Mouse (Mus musculus): Measurements from ENCODE around the gene Nmur1.
A peak's percentile ranks its signal among the peaks of the same experiment; 100 is the strongest.
"Not testable (repeated sequence)": the region's sequence is repeated elsewhere in the genome, so short reads cannot be mapped to it uniquely, and the experiment has no call there.

Gene Nmur1

DNA sequence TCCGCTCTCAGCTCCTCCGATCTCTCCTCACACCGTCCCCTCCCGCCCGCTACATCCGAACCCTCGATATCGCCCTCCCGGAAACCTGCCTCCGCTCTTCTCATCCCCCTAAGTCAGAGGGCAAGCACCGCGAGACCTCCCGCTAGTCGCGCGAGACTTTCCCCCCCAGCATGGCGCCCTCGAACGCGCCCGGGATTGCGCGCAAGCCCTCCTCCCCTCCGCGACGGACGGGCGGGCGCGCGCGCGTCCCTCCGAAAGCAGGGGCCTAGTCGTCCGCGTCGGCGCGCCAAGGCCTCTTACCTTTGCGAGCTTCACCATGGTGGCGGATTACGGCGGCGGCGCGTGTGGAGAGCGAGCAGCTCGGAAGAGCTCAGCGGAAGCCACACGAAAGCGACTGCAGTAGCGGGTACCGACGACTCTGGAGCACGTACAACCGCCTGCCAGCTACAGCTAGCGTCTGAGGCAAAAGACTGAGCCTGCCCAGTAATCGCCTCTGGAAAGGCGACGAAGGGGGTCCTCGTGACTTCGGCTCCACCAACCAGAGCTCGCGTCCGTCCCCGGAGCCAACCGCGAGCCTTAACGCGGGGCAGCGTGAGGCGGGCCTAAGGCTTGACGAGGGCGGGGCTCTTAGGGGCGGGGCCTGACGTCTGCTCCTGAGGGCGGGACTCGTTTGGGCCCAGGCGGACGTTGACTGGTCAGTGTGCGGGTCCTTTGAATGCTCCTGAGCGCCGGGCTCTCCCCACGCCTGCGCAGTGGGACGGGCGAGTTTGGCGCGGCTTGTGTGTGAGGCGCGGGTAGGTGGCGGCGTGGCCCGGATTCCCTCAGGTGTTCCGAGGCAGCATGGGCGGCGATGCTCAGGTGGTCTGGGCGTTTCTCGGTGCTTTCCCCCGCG lies 66.9 kb downstream of the Nmur1 start, which contains the start of gene Ncl:
Ncl (minus strand) TSS at position 495 of the 892 bp plus-strand sequence.
- peak; percentile 100 for DNase-seq (ENCODE audit: low read depth)

DNA sequence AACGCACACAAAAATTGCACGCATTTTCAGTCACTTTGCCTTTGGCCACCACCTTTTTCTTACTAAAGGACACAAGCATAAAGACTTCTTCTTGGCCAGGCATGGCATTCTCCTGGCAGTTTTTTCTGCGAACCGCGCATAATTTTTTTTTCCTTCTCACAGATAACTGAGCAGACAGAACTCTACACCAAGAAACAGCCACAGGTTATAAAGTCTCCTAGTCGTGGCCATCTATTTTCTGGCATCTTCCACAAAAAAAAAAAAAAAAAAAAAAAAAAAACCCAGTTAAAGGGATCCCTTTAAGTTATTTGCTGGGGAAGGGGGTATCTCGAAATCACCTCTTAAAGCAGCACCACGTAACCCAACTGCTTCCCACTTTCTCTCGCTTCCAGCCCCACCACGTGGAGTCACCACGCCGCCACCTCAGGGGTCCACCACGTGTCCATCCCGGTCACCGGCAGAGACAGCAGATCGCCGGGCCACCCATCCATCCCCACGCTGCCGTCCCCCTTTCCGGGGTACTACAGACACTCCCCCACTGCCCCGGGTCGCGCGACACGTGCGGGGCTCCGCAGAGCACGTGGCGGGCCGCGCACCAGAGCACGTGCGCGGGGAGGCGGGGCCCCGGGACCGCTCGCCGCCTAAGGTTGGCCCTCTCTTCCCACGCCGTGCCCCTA lies 67.7 kb downstream of the Nmur1 start:
- DNase-seq (ENCODE audit: low read depth): no peak

DNA sequence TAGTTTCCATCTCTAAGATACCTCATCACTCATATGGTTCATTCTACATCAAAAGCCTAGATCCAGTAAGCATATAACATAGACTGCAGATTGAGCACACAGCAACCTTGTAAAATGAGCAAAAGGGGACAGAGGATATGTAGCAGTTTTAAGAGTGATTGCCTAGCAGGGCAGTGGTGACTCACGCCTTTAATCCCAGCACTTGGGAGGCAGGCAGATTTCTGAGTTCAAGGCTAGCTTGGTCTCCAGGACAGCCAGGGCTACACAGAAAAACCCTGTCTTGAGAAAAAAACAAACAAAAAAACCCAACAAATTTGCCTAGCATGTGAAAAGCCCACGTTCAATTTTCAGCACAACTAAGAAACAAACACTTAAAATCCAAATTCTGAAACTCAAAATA lies 71.8 kb downstream of the Nmur1 start:
- DNase-seq (ENCODE audit: low read depth): no peak

DNA sequence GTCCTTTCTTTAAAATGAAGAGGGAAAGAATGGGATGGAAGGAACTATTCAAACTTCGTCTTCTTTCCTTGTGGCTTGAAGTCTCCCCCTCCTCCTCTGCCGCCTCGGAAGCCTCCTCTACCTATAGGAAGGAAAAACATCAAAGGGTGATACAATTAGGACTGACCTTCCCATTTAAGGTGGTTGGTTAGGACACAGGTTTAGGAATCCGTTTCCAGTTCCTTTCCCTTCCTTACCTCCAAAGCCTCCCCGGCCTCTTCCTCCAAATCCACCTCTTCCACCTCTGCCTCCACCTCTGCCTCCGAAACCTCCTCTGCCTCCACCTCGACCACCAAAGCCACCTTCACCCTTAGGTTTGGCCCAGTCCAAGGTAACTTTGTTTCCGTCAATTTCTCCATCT lies 75.5 kb downstream of the Nmur1 start:
- no peak for DNase-seq (ENCODE audit: low read depth)

DNA sequence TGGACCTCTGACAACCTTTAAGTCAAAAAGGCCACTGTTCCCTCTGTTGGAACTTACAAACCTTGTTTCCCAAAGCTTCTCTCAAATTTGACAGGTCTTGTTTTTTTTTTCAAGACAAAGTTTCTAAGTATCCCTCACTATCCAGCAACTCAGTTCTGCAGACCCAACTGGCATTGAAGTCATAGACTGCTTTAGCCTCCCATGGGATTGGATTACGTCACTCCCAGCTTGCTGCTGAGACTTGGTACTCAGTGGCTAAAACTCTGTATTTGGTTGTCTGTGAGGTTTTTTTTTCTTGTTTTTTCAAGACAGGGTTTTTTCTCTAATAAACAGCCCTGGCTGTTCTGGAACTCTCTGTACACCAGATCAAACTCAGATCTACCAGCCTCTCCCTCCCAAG lies 76.3 kb downstream of the Nmur1 start:
- DNase-seq (ENCODE audit: low read depth): peak; percentile 49

DNA sequence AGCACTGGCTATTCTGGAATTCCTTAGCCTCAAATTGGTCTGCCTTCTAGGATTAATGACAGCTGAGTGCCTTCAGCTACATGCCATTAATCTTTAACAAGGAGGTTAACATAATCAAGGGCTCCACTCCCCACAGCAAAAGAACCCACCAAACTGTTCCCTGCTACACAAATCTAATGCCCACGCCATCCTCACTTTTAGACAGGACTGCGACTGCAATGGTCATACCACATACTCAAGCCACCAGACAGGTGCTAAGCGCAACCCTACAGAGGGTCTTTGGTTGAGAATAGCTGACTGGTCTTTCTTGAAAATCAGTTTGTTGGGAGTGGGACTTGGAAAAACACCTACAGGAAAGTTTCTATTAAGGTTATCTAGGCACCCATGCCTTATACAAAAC lies 76.8 kb downstream of the Nmur1 start:
- DNase-seq (ENCODE audit: low read depth): no peak

DNA sequence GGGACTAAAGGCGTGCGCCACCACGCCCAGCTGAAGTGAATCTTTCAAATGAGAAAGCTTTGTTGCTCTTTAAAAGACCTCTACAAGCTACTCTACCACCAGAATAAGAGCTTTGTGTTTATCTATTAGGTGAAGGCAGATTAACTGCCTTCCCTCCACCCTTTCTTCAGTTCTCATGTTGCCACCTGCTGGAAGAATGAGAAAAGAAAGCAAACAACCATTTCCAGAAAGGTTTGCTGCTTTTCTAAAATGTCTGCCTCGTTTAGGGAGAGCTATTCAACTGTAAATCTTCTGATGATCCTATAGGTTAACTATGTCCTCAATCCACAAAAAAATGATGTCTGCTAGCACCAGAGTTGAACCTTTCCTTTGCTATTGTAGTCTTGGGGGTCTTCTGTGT lies 77.2 kb downstream of the Nmur1 start:
- peak; percentile 32 for DNase-seq (ENCODE audit: low read depth)

DNA sequence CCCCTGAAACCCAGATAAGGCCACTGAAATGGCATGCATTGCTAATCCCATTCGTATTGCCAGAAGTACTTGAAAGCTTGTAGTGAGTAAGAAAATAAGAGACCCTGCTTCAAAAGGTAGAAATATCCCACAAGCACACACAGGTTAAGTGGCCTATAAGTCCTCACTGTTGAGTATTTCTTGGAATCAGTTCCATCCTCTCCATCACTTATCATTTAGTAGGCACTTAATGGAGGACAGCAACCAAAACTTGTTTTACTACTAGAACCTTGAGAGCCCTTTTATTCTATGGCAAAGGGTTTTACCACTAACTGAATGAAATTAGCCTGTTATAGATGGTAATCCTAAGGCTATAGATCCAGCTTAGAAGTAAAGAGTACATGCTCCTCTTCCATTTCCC lies 77.9 kb downstream of the Nmur1 start:
- DNase-seq (ENCODE audit: low read depth): no peak

DNA sequence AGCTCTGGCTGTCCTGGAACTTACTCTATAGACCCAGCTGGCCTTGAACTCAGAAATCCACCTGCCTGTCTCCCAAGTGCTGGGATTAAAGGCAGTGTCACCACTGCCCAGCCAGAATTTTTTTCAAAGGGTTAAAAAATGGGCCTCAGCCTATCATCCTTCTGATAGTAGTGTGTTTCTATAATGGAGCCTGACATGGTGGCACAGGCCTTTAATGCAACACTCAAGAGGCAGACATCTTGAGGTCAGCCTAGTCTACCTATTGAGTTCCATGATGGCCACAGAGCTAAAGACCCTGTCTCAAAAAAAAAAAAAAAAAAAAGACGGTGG lies 78.3 kb downstream of the Nmur1 start:
- no peak for DNase-seq (ENCODE audit: low read depth)

DNA sequence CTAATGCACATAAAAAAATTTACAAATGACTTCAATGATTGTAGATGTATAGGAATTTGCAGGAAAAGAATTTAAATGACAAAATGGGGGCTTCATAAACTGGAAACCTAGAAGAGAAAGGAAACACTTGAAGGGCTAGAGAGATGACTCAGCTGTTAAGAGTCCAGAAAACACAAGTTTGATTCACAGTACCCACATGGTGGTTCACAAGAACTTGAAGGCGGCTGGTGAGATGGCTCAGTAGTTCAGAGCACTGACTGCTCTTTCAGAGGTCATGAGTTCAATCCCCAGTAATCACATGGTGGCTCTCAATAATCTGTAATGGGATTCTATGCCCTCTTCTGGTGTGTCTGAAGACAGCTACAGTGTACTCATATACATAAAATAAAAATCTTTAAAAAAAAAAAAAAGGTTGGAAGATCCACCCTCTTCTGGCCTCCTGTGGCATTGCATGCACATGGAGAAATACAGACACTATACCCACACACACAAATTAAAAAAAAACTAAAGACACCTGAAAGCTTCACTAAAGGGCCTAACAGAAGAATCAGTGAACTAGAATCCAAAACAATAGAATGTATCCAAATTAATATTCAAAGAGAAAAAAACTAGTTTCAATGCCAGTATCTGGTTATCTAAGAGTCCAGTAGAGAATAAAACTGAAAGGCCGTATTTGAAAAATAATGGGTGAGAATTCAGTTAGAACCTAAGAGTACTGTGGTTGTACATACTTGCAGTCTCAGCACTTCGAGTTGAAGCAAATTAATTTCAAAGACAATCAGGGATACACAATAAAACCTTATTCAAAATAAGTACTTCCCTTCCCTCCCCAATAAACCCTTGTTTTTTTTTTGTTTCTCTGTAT lies 78.9 kb downstream of the Nmur1 start:
- DNase-seq (ENCODE audit: low read depth): peak; percentile 33

DNA sequence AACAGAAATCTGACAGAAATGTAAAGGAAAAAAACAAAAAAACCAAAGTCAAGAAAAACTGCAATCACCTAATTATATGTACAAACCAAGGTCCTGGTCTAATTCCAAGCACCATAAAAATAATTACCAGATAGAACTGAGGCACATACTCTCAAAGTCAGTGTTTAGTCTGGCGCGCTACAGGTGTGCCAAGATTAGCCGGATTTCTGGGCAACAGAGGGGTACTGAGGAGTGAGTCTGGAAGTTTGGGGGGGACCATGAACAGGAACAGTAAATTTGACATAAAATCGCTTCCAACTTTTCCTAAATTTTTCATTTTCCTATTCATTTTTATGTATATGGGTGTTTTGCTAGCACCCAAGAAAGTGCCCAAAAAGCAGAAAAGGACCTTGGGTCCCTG lies 80.1 kb downstream of the Nmur1 start:
- DNase-seq (ENCODE audit: low read depth): no peak

DNA sequence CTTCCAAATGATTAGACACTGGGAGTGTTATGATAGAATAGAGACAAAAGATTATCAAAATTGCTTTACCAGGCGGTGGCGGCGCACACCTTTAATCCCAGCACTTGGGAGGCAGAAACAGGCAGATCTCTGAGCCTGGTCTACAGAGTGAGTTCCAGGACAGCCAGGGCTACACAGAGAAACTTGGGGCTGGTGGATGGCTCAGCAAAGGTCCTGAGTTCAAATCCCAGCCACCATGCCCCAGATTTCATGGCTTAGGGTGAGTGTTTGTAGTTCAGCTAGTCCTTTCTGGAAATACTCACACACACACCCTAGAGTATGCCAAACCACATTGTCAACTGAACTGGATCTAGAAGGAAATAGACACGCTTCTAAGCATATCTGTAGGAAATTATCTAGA lies 81.0 kb downstream of the Nmur1 start:
- DNase-seq (ENCODE audit: low read depth): no peak

DNA sequence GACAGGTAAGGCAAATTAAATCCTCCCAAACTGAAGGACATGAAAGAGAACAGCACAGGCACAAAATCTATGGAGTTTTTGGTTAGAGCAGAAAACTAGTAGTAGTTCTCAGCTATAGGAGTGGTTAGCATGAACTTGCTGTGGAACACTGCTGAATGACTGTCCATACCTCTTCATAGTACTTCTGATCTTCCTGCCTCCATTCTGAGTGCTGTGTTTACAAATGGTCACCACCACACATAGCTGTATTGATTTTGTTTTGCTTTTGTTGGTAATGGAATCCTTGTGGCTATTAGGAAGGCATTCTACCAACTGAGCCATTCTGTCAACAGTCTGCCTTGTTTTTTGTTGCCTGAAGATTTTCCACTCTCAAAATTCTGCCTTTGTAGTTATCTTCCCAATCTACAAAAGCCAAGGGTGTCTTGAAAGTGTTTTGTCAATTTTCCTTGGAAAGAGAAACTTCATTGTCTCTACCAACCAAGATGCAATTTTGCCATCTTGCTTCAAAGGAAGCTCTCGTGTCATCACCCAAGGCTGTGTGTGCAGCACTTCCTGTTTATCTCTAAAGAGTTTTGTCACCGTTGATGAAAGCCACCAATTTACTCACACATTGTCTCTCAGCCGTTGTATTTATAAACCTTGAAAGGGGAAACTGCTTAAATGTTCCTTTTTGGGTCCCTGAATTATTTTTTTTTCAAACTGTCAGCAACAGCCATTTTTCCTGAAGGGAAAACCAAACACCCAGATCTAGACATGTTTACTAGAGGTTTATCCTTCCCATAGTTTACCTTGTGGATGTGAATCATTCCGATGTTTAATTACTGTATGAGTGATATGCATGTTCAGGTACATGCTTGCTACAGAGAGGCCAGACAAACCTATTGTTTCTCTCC lies 81.8 kb downstream of the Nmur1 start:
- DNase-seq (ENCODE audit: low read depth): no peak

DNA sequence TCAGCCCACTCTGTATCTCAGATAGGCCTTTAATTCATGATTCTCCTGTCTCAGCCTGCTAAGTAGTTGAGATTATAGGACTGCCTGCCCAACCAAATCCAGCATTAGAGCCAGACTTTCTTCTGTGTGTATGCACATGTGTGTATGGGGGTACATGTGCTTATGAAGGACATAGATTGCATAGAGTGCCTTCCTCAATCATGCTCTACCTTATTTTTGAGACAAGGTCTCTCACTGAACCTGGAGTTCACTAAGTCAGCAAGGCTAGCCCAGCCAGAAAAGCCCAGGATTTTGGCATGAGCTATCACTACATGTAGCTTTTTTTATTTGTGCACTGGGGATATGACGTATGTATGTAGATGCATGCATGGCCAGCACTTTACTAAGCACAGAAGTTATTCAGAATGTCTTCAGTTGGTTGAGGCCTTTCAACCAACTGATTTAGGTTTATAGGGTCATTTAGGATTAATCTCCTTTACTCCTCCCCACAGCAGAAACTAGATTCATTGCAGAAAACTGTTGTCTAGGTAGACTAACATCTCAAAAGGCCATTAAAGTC lies 82.9 kb downstream of the Nmur1 start:
- no peak for DNase-seq (ENCODE audit: low read depth)

DNA sequence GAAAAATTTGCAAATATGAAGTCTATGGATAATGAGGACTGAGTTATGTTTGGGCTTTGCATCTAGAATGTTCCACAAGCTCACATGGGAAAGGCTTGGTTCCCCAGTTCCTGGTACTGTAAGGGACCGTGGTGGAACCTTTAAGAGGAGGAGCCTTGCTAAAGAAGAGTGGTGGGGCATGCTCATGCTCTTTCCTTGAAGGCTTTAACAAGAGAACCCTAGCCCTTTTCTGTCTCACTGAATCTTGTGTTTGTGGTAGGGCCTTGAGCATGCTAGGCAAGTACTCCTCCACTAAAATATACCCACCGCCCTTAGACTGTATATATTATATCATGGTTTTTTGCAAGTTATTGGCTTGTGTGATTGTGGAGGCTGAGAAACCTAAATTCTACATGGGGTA lies 83.7 kb downstream of the Nmur1 start:
- DNase-seq (ENCODE audit: low read depth): no peak

DNA sequence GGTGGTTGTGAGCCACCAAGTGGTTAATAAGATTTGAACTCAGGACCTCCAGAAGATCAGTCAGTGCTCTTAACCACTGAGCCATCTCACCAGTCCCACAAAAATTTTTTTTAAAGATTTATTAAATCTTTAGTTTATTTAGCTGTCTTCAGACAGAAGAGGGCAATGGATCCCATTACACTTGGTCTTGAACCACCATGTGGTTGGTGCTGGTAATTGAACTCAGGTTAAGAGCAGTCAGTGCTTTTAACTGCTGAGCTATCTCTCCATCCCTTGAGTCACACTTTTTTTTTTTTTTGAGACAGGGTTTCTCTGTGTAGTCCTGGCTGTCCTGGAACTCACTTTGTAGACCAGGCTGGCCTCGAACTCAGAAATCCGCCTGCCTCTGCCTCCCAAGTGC lies 84.9 kb downstream of the Nmur1 start:
- not testable (repeated sequence) for DNase-seq (ENCODE audit: low read depth)

DNA sequence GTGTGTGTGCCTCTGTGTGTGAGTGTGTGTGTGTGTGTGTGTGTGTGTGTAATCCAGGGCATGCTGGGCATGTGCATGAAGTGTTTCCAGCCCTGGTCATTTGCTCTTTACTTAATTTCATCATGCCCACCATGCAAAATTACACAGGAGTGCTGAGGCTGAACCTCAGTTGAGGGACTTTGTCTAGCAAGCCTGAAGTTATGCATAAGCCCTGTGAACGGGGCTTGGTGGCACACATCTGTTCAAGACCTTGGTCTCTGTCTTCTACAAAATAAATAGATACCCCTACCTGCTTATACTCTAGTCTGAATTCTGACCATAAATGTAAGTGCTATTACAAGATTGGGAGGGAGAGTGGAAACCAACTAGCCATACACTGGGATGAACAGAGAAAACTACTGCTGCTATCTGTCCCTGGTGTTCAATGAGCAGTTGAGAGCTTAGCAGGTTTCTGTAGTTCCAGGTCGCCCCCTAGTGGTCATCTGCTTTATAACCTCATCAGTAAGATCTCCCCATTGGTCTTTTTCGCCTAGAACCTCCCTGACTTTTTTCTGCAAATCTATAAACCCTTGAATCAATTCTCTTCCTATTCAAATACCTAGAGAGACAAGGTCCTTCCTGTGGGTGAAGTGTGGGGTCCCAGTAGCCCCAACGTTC lies 86.7 kb downstream of the Nmur1 start:
- peak; percentile 93 for DNase-seq (ENCODE audit: low read depth)

DNA sequence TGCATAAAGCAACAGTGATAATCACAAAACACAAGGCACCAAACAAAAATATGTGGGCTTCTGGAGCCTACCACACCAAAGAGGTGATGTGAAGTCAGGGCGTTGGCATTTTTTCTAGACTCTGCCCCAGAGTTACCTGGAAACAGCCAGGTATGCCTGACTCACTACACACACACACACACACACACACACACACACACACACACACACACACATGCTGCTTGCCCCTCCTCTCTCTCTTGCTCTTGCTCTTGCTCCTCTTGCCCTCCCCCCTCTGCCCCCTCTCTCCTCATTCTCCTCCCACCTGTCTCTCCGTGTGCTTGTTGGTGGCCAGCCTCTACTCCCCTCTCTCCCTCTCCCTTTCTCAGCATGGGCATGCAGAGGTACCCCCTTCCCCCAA lies 89.7 kb downstream of the Nmur1 start:
- DNase-seq (ENCODE audit: low read depth): no peak
